Mouse (Mus musculus) limb, embryonic 12.5 days (tissue): ENCODE data around the gene AC129217.1. TPM values are rescaled to one million over a fixed set of nuclear protein-coding genes. Genes with fewer than 3 reads are reported as not detected.
"Not testable (repeated sequence)": the region's sequence is repeated elsewhere in the genome, so short reads cannot be mapped to it uniquely, and the experiment has no call there.

Experiments
- ATAC-seq: fragments of 200-750 bp; cut with Nextera tagmentation; 2 replicates; pipeline ENCODE4 v1.8.0; 2017; ENCODE audit warnings: low read depth, moderate TSS enrichment; ENCODE audit not compliant: insufficient number of reproducible peaks, insufficient read depth, low FRiP score, low TSS enrichment
- H3K27ac ChIP-seq: fragments of 300-500 bp; sonication (generic); 2 replicates; pipeline ENCODE4 v1.5.1; 2016; ENCODE audit warnings: mild to moderate bottlenecking, moderate library complexity
- H3K27me3 ChIP-seq: fragments of 300-500 bp; sonication (generic); 2 replicates; pipeline ENCODE4 v1.6.1; 2016; ENCODE audit warnings: mild to moderate bottlenecking, moderate library complexity
- H3K36me3 ChIP-seq: fragments of 300-500 bp; sonication (generic); 2 replicates; pipeline ENCODE4 v1.6.1; 2016; ENCODE audit warnings: mild to moderate bottlenecking, moderate library complexity
- H3K4me1 ChIP-seq: fragments of 300-500 bp; sonication (generic); replicated peaks from 2 replicates; pipeline ENCODE4 v1.6.1; 2016
- H3K4me2 ChIP-seq: fragments of 300-500 bp; sonication (generic); 2 replicates; pipeline ENCODE4 v1.6.1; 2016; ENCODE audit warnings: mild to moderate bottlenecking, moderate library complexity
- H3K4me3 ChIP-seq: fragments of 300-500 bp; sonication (generic); replicated peaks from 2 replicates; pipeline ENCODE4 v1.5.1; 2016; ENCODE audit warnings: mild to moderate bottlenecking
- H3K9ac ChIP-seq: fragments of 300-500 bp; sonication (generic); replicated peaks from 2 replicates; pipeline ENCODE4 v1.6.1; 2016; ENCODE audit warnings: mild to moderate bottlenecking, moderate library complexity
- H3K9me3 ChIP-seq: fragments of 300-500 bp; sonication (generic); 2 replicates; pipeline ENCODE4 v1.6.1; 2016; ENCODE audit warnings: mild to moderate bottlenecking, moderate library complexity
- WGBS: fragments of 180-500 bp; shearing (Covaris S2); methylation state at CpG from one replicate; pipeline ENCODE4 v1.1.7; 2016; 5-methylcytosine and 5-hydroxymethylcytosine counted together
- polyA plus RNA-seq: library from polyadenylated mRNA; unstranded; fragments of >200 nt; fragmentation: Nextera tagmentation; extraction: Ambion mirVana; gene quantifications from 2 replicates; pipeline ENCODE4 v1.2.1, GENCODE M21; 2016

The AC129217.1 gene
- polyA plus RNA-seq, 1 experiment from 2014 or later, result not detected

- H3K27me3 ChIP-seq, result no peaks in the 10 kb centered on the region
- peak within 1 kb of the TSS; percentile 29; the same call in 1 of the 2 replicates for H3K27ac ChIP-seq
- H3K4me3 ChIP-seq, result no peak within 1 kb of the TSS
- peaks cover 32% of the 10 kb centered on the region for H3K36me3 ChIP-seq
- no peaks in the 10 kb centered on the region for H3K9me3 ChIP-seq
- H3K4me1 ChIP-seq, result peaks cover 14% of the 10 kb centered on the region
- no peak for ATAC-seq
- 21% methylated on average over 7 of the region's 7 CpGs for WGBS
- H3K9ac ChIP-seq, result 0 out of 2 replicates have a peak within 1 kb of the TSS, but pooled peaks have one; percentile 18
- no peak within 1 kb of the TSS for H3K4me2 ChIP-seq
Measured at GRCm38 (mm10) chr19:8850402-8850901, 20.9 kb downstream of the AC129217.1 start, which contains the start of gene Lrrn4cl. Gene Lrrn4cl, plus strand, starts transcription at chr19:8850768.

DNA sequence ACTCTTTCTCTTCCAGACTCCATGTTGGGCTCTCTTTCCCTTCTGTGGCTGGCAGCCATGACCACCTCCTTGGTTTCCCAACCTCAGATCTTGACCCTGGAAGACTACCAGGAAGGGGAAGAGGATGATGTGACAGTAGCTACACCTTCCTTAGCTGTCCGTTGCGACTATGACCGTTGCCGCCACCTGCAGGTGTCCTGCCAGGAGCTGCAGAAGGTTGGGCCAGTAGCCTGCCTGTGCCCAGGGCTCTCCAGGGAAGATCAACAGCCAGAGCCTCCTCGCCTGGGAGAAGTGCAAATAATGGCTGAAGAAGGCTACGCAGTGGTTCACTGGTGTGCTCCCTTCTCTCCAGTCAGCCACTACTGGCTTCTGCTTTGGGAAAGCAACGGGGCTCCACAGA lies 22.1 kb downstream of the AC129217.1 start:
- H3K27ac ChIP-seq, result no peak overlapping the region
- no peaks in the 10 kb centered on the region for H3K9me3 ChIP-seq
- 0 out of 2 replicates have a peak overlapping the region, but pooled peaks have one; percentile 8 for H3K9ac ChIP-seq
- 58% methylated on average over 7 of the region's 7 CpGs for WGBS
- H3K4me1 ChIP-seq, result peaks cover 14% of the 10 kb centered on the region
- no peak overlapping the region for H3K4me2 ChIP-seq
- H3K4me3 ChIP-seq, result no peak overlapping the region
- no peaks in the 10 kb centered on the region for H3K27me3 ChIP-seq
- H3K36me3 ChIP-seq, result peaks cover 22% of the 10 kb centered on the region
- no peak for ATAC-seq

DNA sequence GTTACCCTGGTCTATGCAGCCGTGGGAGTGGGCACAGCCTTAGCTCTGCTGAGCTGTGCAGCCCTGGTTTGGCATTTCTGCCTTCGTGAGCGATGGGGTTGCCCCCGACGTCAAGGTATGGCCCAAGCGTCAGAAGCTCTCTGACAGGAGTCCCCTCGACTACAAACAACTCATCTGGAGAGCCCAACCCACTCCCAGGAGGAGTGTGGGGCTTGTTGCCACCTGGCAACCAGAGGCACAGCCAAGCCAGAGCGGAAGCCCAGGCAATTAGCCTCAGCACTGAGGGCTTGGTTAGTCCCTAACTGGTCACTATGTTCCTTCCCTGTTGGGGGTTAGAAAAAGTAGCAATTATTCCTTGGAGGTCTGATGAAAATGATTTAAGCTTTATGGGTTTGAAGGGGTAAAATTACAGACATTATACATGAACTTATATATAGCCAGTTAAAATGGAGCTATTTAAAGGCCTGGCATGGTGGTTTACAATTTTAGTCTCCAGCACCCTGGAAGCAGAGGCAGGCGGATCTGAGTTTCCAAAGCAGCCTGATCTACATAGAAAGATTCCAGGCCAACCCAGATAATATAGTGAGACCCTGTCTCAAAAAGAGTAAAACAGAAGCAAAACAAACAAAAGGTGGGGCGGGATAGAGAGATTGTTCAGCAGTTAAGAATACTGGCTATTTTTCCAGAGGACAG lies 22.8 kb downstream of the AC129217.1 start:
- H3K9ac ChIP-seq, result 0 out of 2 replicates have a peak overlapping the region, but pooled peaks have one; percentile 8
- no peak for ATAC-seq
- no peak overlapping the region for H3K4me2 ChIP-seq
- no peak overlapping the region for H3K4me3 ChIP-seq
- peaks cover 15% of the 10 kb centered on the region for H3K36me3 ChIP-seq
- peaks cover 14% of the 10 kb centered on the region for H3K4me1 ChIP-seq
- no peaks in the 10 kb centered on the region for H3K9me3 ChIP-seq
- no peak overlapping the region for H3K27ac ChIP-seq
- WGBS, result 49% methylated on average over 10 of the region's 10 CpGs
- H3K27me3 ChIP-seq, result no peaks in the 10 kb centered on the region

DNA sequence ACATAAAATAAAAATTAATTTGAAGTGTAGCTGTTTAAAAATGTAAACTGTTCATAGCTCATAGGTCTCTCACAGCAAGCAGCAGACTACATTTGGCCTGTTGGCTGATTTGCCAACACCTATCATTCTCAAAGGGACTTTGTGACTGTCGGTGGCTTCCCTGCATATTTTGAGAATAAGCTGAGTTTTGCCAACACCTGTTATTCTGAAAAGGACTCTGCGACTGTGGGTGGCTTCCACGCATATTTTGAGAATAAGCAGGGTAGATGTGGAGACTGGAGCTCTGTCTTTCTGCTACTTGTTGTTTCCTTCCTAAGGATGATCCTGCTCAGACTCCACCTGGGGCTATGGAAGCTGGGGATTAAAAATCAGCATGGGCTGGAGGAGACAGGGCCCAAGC lies 23.5 kb downstream of the AC129217.1 start:
- Histone ChIP-seq H3K27me3 (no peaks in the 10 kb centered on the region), H3K4me2 (no peak overlapping the region), H3K27ac (no peak overlapping the region), H3K9ac (no peak overlapping the region), H3K9me3 (no peaks in the 10 kb centered on the region), H3K4me3 (no peak overlapping the region), H3K4me1 (peaks cover 14% of the 10 kb centered on the region), H3K36me3 (peaks cover 8% of the 10 kb centered on the region; the same call in 1 of the 2 replicates)
- 81% methylated on average over 3 of the region's 3 CpGs for WGBS
- ATAC-seq, result no peak

DNA sequence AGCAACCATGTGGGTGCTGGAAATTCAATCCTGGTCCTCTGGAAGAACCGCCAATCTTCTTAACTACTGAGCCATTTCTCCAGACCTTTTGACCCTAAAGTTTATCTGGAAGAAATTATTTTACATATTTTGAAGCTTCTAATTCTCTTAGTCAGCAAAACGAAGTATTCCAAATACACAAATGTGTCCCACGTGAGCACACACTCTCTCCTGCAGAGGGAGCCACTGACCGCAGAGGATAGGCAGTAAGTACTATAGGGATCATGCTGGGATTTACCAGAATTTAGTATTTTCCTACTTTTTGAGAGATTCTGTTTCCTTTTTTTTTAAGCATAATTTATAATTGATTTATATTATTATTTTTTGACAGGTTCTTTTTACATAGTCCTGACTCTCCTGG lies 28.1 kb downstream of the AC129217.1 start:
- H3K36me3 ChIP-seq, result no peaks in the 10 kb centered on the region
- 44% methylated on average over 4 of the region's 4 CpGs for WGBS
- no peaks in the 10 kb centered on the region for H3K27me3 ChIP-seq
- H3K9me3 ChIP-seq, result no peaks in the 10 kb centered on the region
- no peak for ATAC-seq
- no peak overlapping the region for H3K4me3 ChIP-seq
- H3K4me2 ChIP-seq, result no peak overlapping the region
- H3K4me1 ChIP-seq, result no peaks in the 10 kb centered on the region
- no peak overlapping the region for H3K27ac ChIP-seq
- H3K9ac ChIP-seq, result no peak overlapping the region

DNA sequence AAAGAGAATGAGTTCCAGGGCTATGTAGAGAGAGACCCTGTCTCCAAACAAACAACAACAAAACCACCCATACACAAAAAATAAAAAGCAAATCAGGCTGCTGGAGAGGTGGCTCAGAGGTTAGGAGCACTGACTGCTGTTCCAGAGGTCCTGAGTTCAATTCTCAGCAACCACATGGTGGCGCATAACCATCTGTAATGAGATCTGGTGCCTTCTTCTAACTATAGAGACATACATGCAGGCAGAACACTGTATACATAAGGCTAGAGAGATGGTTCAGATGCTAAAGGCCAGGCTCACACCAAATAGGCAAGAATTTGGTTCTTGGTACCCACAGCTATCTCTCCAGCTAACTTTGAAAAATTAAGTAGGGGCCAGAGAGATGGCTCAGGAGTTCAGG lies 29.4 kb downstream of the AC129217.1 start:
- 23% methylated on average over 1 of the region's 1 CpGs for WGBS
- ATAC-seq, result no peak
- no peaks in the 10 kb centered on the region for H3K27me3 ChIP-seq
- H3K36me3 ChIP-seq, result no peaks in the 10 kb centered on the region
- no peak overlapping the region for H3K4me2 ChIP-seq
- no peak overlapping the region for H3K4me3 ChIP-seq
- H3K27ac ChIP-seq, result no peak overlapping the region
- no peak overlapping the region for H3K9ac ChIP-seq
- no peaks in the 10 kb centered on the region for H3K9me3 ChIP-seq
- H3K4me1 ChIP-seq, result no peaks in the 10 kb centered on the region

GRCm38 (mm10) chr19:8864265-8864664 lies 34.7 kb downstream of the AC129217.1 start:
- no peak overlapping the region for H3K4me2 ChIP-seq
- WGBS, result 82% methylated on average over 6 of the region's 6 CpGs
- H3K9ac ChIP-seq, result no peak overlapping the region
- no peak overlapping the region for H3K27ac ChIP-seq
- no peaks in the 10 kb centered on the region for H3K36me3 ChIP-seq
- ATAC-seq, result no peak
- H3K27me3 ChIP-seq, result no peaks in the 10 kb centered on the region
- no peaks in the 10 kb centered on the region for H3K4me1 ChIP-seq
- no peak overlapping the region for H3K4me3 ChIP-seq
- H3K9me3 ChIP-seq, result no peaks in the 10 kb centered on the region

DNA sequence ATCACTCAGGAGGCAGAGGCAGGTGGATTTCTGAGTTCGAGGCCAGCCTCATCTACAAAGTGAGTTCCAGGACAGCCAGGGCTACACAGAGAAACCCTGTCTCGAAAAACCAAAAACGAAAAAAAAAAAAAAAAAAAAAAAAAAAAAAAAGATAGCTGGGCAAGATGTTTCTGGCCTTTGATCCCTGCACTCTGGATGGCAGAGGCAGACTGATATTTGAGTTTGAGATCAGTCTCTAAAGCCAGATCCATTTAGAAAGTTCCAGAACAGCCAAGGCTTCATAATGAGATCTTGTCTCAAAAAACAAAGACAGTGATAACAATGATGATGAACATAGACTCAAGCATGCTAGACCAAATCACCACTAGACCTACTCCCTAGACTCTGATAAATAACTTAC lies 40.8 kb downstream of the AC129217.1 start:
- not testable (repeated sequence) for H3K4me1 ChIP-seq, H3K9me3 ChIP-seq, H3K9ac ChIP-seq, H3K27ac ChIP-seq, H3K27me3 ChIP-seq, ATAC-seq
- Histone ChIP-seq H3K4me2 (peak overlapping the region; percentile 91), H3K4me3 (peak overlapping the region; percentile 98; the same call in 1 of the 2 replicates), H3K36me3 (peaks cover 29% of the 10 kb centered on the region)
- WGBS, result 77% methylated on average over 3 of the region's 3 CpGs

DNA sequence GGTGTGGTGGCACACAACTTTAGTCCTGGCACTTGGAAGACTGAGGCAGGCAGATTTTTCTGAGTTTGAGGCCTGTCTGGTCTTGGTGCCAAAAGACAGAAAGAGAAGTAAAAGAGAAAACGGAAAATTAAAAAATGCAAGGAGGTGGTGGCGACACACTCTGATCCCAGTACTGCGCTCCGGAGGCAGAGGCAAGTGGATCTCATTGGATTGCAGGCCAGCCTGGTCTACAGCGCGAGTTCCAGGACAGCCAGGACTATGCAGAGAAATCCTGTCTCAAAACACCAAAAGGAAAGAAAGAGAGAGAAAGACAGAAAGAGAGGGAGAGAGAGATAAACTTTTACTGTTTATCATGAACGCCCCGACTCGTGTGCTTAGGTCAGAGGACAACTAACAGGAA lies 41.3 kb downstream of the AC129217.1 start:
- Histone ChIP-seq H3K27ac (peak overlapping the region; percentile 8; the same call in 1 of the 2 replicates), H3K36me3 (peaks cover 34% of the 10 kb centered on the region), H3K9ac (peak overlapping the region; percentile 90), H3K27me3 (no peaks in the 10 kb centered on the region), H3K9me3 (no peaks in the 10 kb centered on the region), H3K4me2 (peak overlapping the region; percentile 91), H3K4me1 (peaks cover 8% of the 10 kb centered on the region), H3K4me3 (peak overlapping the region; percentile 98)
- 0 out of 2 replicates have a peak, but pooled peaks have one; percentile 24 for ATAC-seq
- 61% methylated on average over 9 of the region's 9 CpGs for WGBS

- WGBS, result under 1% methylated on average over 59 of the region's 59 CpGs
- Histone ChIP-seq H3K27ac (peak within 1 kb of the TSS; percentile 72), H3K4me3 (peak within 1 kb of the TSS; percentile 98), H3K27me3 (no peaks in the 10 kb centered on the region), H3K36me3 (peaks cover 41% of the 10 kb centered on the region), H3K9me3 (no peaks in the 10 kb centered on the region), H3K9ac (peak within 1 kb of the TSS; percentile 90), H3K4me2 (peak within 1 kb of the TSS; percentile 91), H3K4me1 (peaks cover 8% of the 10 kb centered on the region)
- ATAC-seq, result peak; percentile 93
Measured at GRCm38 (mm10) chr19:8871267-8872186, 42.0 kb downstream of the AC129217.1 start, which contains the start of gene Ubxn1. Gene Ubxn1, plus strand, starts transcription at chr19:8871496.
